In genomic region chr14:88330613-88331012, GRCm38 (mm10) we compare ENCODE assay signal across 16 mouse cellular contexts.
"Had no signal": no experiment of that assay in that cellular context is flagged by ENCODE, and none has a peak within 500 bp of the region (broad histone marks: within the 10 kb centered on the region; RNA-seq: fewer than 3 reads in every experiment).

No protein-coding gene starts in this region.

- DNase-seq: retina, postnatal 1 day; right cerebral cortex, adult 18-20 months; right cerebral cortex, postnatal 14 days; right cerebral cortex, postnatal 25 days; right cerebral cortex, postnatal 4 days; spleen, adult 18-20 months; thymus, adult 18-20 months; thymus, adult 2 months; thymus, postnatal 14 days; thymus, postnatal 25 days; thymus, postnatal 36 days had no signal

- H3K4me3 ChIP-seq: neural tube, embryonic 12.5 days; neural tube, embryonic 13.5 days; neural tube, embryonic 15.5 days; stomach, embryonic 15.5 days had no signal

- H3K4me1 ChIP-seq: neural tube, embryonic 12.5 days; neural tube, embryonic 13.5 days; neural tube, embryonic 15.5 days; stomach, embryonic 15.5 days had no signal

- H3K4me2 ChIP-seq: neural tube, embryonic 12.5 days; neural tube, embryonic 13.5 days; neural tube, embryonic 15.5 days; stomach, embryonic 15.5 days had no signal

- H3K36me3 ChIP-seq: neural tube, embryonic 12.5 days; neural tube, embryonic 13.5 days; neural tube, embryonic 15.5 days; stomach, embryonic 15.5 days had no signal

- H3K9me3 ChIP-seq: neural tube, embryonic 12.5 days; neural tube, embryonic 13.5 days; neural tube, embryonic 15.5 days; stomach, embryonic 15.5 days had no signal

- H3K9ac ChIP-seq: neural tube, embryonic 12.5 days; neural tube, embryonic 13.5 days; neural tube, embryonic 15.5 days; stomach, embryonic 15.5 days had no signal

- H3K27ac ChIP-seq: neural tube, embryonic 12.5 days; neural tube, embryonic 13.5 days; neural tube, embryonic 15.5 days; stomach, embryonic 15.5 days; stomach, postnatal 0 days had no signal

- H3K27me3 ChIP-seq: neural tube, embryonic 12.5 days; neural tube, embryonic 13.5 days; neural tube, embryonic 15.5 days; stomach, embryonic 15.5 days had no signal
